Mouse (Mus musculus) erythroblast, embryonic 14.5 days (primary cell): ENCODE measurements around the gene Qtrt2.

Experiments
- GATA1 ChIP-seq: IDR thresholded peaks from 2 replicates; pipeline ENCODE4 v1.6.1; 2012; ENCODE audit warnings: low read length, inconsistent platforms, mixed read lengths
- TAL1 ChIP-seq: IDR thresholded peaks from 3 replicates; pipeline ENCODE4 v1.6.1; 2012; ENCODE audit warnings: low read length, inconsistent platforms, mixed read lengths

DNA sequence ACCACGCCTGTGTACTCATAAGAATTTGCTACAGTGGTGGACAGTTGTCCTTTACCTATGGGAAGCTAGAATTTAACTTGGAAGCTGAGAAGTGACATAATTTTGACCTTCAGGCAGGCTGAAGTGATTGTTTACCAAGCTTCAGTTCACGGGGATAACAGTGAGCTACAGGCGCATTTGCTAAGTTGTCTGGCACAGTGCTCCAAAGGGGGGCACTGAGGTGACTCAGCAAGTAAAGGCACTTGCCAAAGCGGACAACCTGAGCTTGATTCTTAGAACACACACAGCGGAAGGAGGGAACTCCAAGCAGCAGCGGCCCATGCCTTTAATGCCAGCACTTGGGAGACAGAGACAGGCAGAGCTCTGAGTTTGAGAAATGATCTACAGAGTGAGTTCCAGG, 66.0 kb downstream of the Qtrt2 start:
- no peak for TF ChIP-seq TAL1
- no peak for TF ChIP-seq GATA1
